Mouse (Mus musculus) MEL (cell line): ENCODE measurements around the gene 1700069L16Rik. TPM values are rescaled to one million over a fixed set of nuclear protein-coding genes. Genes with fewer than 3 reads are reported as not detected.

Experiments used
- DNase-seq: peaks from one replicate; pipeline ENCODE4 v3.0.0; 2011; ENCODE audit warnings: low read depth, low spot score
- H3K27ac ChIP-seq: 2 replicates; pipeline ENCODE4 v1.5.1; 2012; ENCODE audit warnings: low read depth, mild to moderate bottlenecking, control low read depth, low read length, moderate library complexity; ENCODE audit not compliant: control insufficient read depth
- H3K27me3 ChIP-seq, 2 experiments: fragments of 150-350 bp in 1 of 2; sonication (generic) in 1 of 2; 2 replicates each; pipeline ENCODE4 v1.6.1; 2012; ENCODE audit warnings: low read length in 2 of 2, mild to moderate bottlenecking in 2 of 2, improper control_type of control experiment in 1 of 2, moderate library complexity in 1 of 2; ENCODE audit not compliant: insufficient read depth in 2 of 2, control insufficient read depth in 1 of 2
- H3K36me3 ChIP-seq, 2 experiments: 2 replicates each; pipeline ENCODE4 v1.6.1; 2012 to 2014; ENCODE audit warnings: low read length in 2 of 2, improper control_type of control experiment in 1 of 2, inconsistent platforms in 1 of 2, mild to moderate bottlenecking in 1 of 2; ENCODE audit not compliant: insufficient read depth in 2 of 2, control insufficient read depth in 1 of 2
- H3K4me1 ChIP-seq, 2 experiments: fragments of 150-350 bp in 1 of 2; sonication (generic) in 1 of 2; 2 replicates each; pipeline ENCODE4 v1.6.1; 2012; ENCODE audit warnings: low read length in 2 of 2, improper control_type of control experiment in 1 of 2, mild to moderate bottlenecking in 1 of 2; ENCODE audit not compliant: insufficient read depth in 2 of 2, control insufficient read depth in 1 of 2
- H3K4me3 ChIP-seq, 2 experiments: fragments of 150-350 bp in 1 of 2; sonication (generic) in 1 of 2; 2 replicates each; pipeline ENCODE4 v1.5.1; 2012; ENCODE audit warnings: low read depth in 2 of 2, low read length in 2 of 2, mild to moderate bottlenecking in 2 of 2, moderate library complexity in 2 of 2, control low read depth in 1 of 2, improper control_type of control experiment in 1 of 2; ENCODE audit not compliant: control insufficient read depth in 1 of 2, insufficient read depth in 1 of 2
- H3K79me2 ChIP-seq: 2 replicates; pipeline ENCODE4 v1.6.1; 2012; ENCODE audit warnings: mild to moderate bottlenecking, low read length, moderate library complexity; ENCODE audit not compliant: control insufficient read depth, poor library complexity, insufficient read depth
- H3K9ac ChIP-seq: 2 replicates; pipeline ENCODE4 v1.6.1; 2012; ENCODE audit warnings: low read depth, mild to moderate bottlenecking, control low read depth, low read length, moderate library complexity; ENCODE audit not compliant: control insufficient read depth, poor library complexity, severe bottlenecking
- H3K9me3 ChIP-seq: fragments of 150-350 bp; sonication (generic); replicated peaks from 2 replicates; pipeline ENCODE4 v1.6.1; 2012; ENCODE audit warnings: mild to moderate bottlenecking, low read length, improper control_type of control experiment, moderate library complexity; ENCODE audit not compliant: insufficient read depth
- BHLHE40 ChIP-seq: IDR thresholded peaks from 2 replicates; pipeline ENCODE4 v1.6.1; 2012; ENCODE audit warnings: low read depth, mild to moderate bottlenecking, inconsistent platforms, low read length, improper control_type of control experiment, borderline replicate concordance
- CHD1 ChIP-seq: IDR thresholded peaks from 2 replicates; pipeline ENCODE4 v1.6.1; 2012; ENCODE audit warnings: low read depth, mild to moderate bottlenecking, inconsistent platforms, low read length, improper control_type of control experiment
- E2F4 ChIP-seq: IDR thresholded peaks from 2 replicates; pipeline ENCODE4 v1.6.1; 2011; ENCODE audit warnings: low read depth, low read length, improper control_type of control experiment, borderline replicate concordance
- EP300 ChIP-seq, 2 experiments: IDR thresholded peaks; 2 replicates each; pipeline ENCODE4 v1.6.1; 2011; ENCODE audit warnings: improper control_type of control experiment in 2 of 2, low read length in 2 of 2, low read depth in 1 of 2, mild to moderate bottlenecking in 1 of 2
- GABPA ChIP-seq: IDR thresholded peaks from 2 replicates; pipeline ENCODE4 v1.6.1; 2012; ENCODE audit warnings: low read depth, mild to moderate bottlenecking, inconsistent platforms, low read length, improper control_type of control experiment, moderate library complexity
- MAFK ChIP-seq: IDR thresholded peaks from 2 replicates; pipeline ENCODE4 v1.6.1; 2011; ENCODE audit warnings: low read depth, mild to moderate bottlenecking, low read length, improper control_type of control experiment, borderline replicate concordance
- MAX ChIP-seq: IDR thresholded peaks from 2 replicates; pipeline ENCODE4 v1.6.1; 2011; ENCODE audit warnings: low read length, improper control_type of control experiment
- MAZ ChIP-seq: IDR thresholded peaks from 2 replicates; pipeline ENCODE4 v1.6.1; 2012; ENCODE audit warnings: low read depth, mild to moderate bottlenecking, inconsistent platforms, low read length, improper control_type of control experiment
- MEF2A ChIP-seq: IDR thresholded peaks from 2 replicates; pipeline ENCODE4 v1.6.1; 2014; ENCODE audit warnings: low read depth, mild to moderate bottlenecking, inconsistent platforms, low read length, improper control_type of control experiment; ENCODE audit not compliant: poor library complexity, insufficient replicate concordance, severe bottlenecking; ENCODE audit errors: extremely low read depth
- MYB ChIP-seq: IDR thresholded peaks from 2 replicates; pipeline ENCODE4 v1.6.1; 2011; ENCODE audit warnings: mild to moderate bottlenecking, low read depth, low read length, improper control_type of control experiment
- MYC ChIP-seq: IDR thresholded peaks from 2 replicates; pipeline ENCODE4 v1.6.1; 2011; ENCODE audit warnings: low read depth, mild to moderate bottlenecking, low read length, improper control_type of control experiment, moderate library complexity
- NELFE ChIP-seq: IDR thresholded peaks from 2 replicates; pipeline ENCODE4 v1.6.1; 2011; ENCODE audit warnings: low read depth, low read length, improper control_type of control experiment
- NRF1 ChIP-seq: IDR thresholded peaks from 2 replicates; pipeline ENCODE4 v1.6.1; 2014; ENCODE audit warnings: low read depth, mild to moderate bottlenecking, inconsistent platforms, low read length, improper control_type of control experiment, moderate library complexity; ENCODE audit not compliant: poor library complexity, insufficient read depth, severe bottlenecking
- POLR2A ChIP-seq, 2 experiments: IDR thresholded peaks; 2 replicates each; pipeline ENCODE4 v1.6.1; 2011 to 2012; ENCODE audit warnings: low read length in 2 of 2, mild to moderate bottlenecking in 2 of 2, control low read depth in 1 of 2, improper control_type of control experiment in 1 of 2, low read depth in 1 of 2, moderate library complexity in 1 of 2; ENCODE audit not compliant: control insufficient read depth in 1 of 2, insufficient read depth in 1 of 2, poor library complexity in 1 of 2
- POLR2AphosphoS2 ChIP-seq: IDR thresholded peaks from 2 replicates; pipeline ENCODE4 v1.6.1; 2011; ENCODE audit warnings: low read length, improper control_type of control experiment
- RAD21 ChIP-seq: IDR thresholded peaks from 2 replicates; pipeline ENCODE4 v1.6.1; 2011; ENCODE audit warnings: mild to moderate bottlenecking, low read depth, low read length, improper control_type of control experiment
- SMC3 ChIP-seq: IDR thresholded peaks from 2 replicates; pipeline ENCODE4 v1.6.1; 2011; ENCODE audit warnings: low read depth, low read length, improper control_type of control experiment
- TBP ChIP-seq: IDR thresholded peaks from 2 replicates; pipeline ENCODE4 v1.8.0; 2011; ENCODE audit warnings: low read depth, low read length, improper control_type of control experiment
- TCF12 ChIP-seq: IDR thresholded peaks from 2 replicates; pipeline ENCODE4 v1.6.1; 2014; ENCODE audit warnings: low read depth, mild to moderate bottlenecking, inconsistent platforms, low read length, improper control_type of control experiment, moderate library complexity
- USF1 ChIP-seq: IDR thresholded peaks from 2 replicates; pipeline ENCODE4 v1.6.1; 2014; ENCODE audit warnings: low read depth, mild to moderate bottlenecking, inconsistent platforms, low read length, improper control_type of control experiment, moderate library complexity
- USF2 ChIP-seq, 2 experiments: IDR thresholded peaks; 2 replicates each; pipeline ENCODE4 v1.6.1; 2011 to 2012; ENCODE audit warnings: improper control_type of control experiment in 2 of 2, low read length in 2 of 2, borderline replicate concordance in 1 of 2, inconsistent platforms in 1 of 2, low read depth in 1 of 2, mild to moderate bottlenecking in 1 of 2; ENCODE audit not compliant: insufficient read depth in 1 of 2
- ZC3H11A ChIP-seq: IDR thresholded peaks from 2 replicates; pipeline ENCODE4 v1.6.1; 2012; ENCODE audit warnings: low read depth, mild to moderate bottlenecking, inconsistent platforms, low read length, improper control_type of control experiment
- ZKSCAN1 ChIP-seq: IDR thresholded peaks from 2 replicates; pipeline ENCODE4 v1.6.1; 2012; ENCODE audit warnings: low read depth, mild to moderate bottlenecking, inconsistent platforms, low read length, improper control_type of control experiment, moderate library complexity
- ZMIZ1 ChIP-seq: IDR thresholded peaks from 2 replicates; pipeline ENCODE4 v1.6.1; 2012; ENCODE audit warnings: low read depth, mild to moderate bottlenecking, inconsistent platforms, low read length, improper control_type of control experiment, moderate library complexity
- ZNF384 ChIP-seq: IDR thresholded peaks from 2 replicates; pipeline ENCODE4 v1.6.1; 2012; ENCODE audit warnings: low read depth, mild to moderate bottlenecking, inconsistent platforms, low read length, improper control_type of control experiment
- polyA plus RNA-seq, 2 experiments: library from polyadenylated mRNA; stranded (reverse) in 1 of 2; unstranded in 1 of 2; fragments of >175 nt in 1 of 2; fragments of >200 nt in 1 of 2; gene quantifications; 2 replicates each; pipeline versions ENCODE4 v1.2.1 to v1.2.4; 2012; ENCODE audit warnings: low replicate concordance in 2 of 2, low read depth in 1 of 2; ENCODE audit not compliant: insufficient read length in 2 of 2, insufficient read depth in 1 of 2, missing spikeins in 1 of 2
- total RNA-seq: library from RNA; depleted of rRNA; stranded (reverse); fragments of 300-350 nt; gene quantifications from 2 replicates; pipeline ENCODE4 v1.2.3, GENCODE M21; 2012

Gene 1700069L16Rik
- total and polyA plus RNA-seq, 3 experiments, result not detected

DNA sequence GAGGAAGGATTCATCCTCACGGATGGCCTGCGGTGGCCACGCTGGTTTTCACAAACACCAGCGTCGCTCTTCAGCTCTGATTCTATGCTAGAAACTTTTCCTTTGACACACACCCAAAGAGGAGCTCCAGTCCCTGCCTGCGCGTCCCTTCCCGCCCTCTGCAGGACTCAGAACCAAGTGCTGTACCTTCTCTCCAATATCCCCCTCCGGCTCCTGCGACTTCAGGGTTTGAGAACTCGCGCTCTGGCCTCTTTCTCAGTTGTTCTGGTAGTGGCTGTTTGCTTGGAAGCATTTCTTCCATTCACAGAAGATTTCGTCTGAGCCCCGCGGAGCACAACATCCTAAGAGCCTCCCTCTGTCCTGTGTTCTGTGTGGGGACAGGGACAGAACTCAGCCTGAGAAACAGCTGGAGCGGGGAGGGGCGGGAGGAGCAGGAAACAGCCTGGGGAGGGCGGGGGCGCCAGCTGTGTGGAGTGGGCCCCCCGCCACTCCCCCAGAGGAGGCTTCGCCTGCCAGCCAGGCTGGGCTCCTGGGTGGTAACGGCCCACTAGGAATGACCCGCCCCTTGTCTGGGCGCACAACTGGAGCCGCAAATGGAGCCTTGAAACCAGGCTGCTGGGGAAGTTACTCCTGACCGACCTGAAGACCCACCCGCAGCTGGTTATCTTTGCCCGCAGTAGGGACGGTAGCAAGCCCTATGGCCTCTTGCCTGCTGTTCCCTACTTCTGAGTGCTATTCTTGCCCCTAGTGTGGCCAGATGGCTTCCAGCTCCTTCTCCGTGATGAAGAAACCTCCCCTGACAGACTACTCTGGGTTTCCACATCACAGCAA is 74.3 kb downstream of the 1700069L16Rik start, which contains the start of gene Cmklr1:
TSS of gene Cmklr1 (minus strand) at position 392 of the 831 bp plus-strand sequence.
- H3K79me2 ChIP-seq, result no peaks in the 10 kb centered on the region
- no peaks in the 10 kb centered on the region for H3K27me3 ChIP-seq
- no peak within 1 kb of the TSS for H3K9ac ChIP-seq
- H3K4me3 ChIP-seq, result no peak within 1 kb of the TSS
- H3K4me1 ChIP-seq, result no peaks in the 10 kb centered on the region
- H3K9me3 ChIP-seq, result no peaks in the 10 kb centered on the region
- no peak within 1 kb of the TSS for H3K27ac ChIP-seq
- DNase-seq, result no peak
- H3K36me3 ChIP-seq, result no peaks in the 10 kb centered on the region
- TF ChIP-seq NRF1 (no peak), CHD1 (no peak), SMC3 (no peak), MYB (no peak), POLR2A (IDR thresholded peaks at IDR 0.05; ENCODE audit: control insufficient read depth in 1 of 2, insufficient read depth in 1 of 2, low read depth in 1 of 2, low read length in 2 of 2, poor library complexity in 1 of 2) (no peak), TCF12 (no peak), USF1 (no peak), RAD21 (no peak), TBP (no peak)
- TF ChIP-seq, all 39 proteins: peak for 0

DNA sequence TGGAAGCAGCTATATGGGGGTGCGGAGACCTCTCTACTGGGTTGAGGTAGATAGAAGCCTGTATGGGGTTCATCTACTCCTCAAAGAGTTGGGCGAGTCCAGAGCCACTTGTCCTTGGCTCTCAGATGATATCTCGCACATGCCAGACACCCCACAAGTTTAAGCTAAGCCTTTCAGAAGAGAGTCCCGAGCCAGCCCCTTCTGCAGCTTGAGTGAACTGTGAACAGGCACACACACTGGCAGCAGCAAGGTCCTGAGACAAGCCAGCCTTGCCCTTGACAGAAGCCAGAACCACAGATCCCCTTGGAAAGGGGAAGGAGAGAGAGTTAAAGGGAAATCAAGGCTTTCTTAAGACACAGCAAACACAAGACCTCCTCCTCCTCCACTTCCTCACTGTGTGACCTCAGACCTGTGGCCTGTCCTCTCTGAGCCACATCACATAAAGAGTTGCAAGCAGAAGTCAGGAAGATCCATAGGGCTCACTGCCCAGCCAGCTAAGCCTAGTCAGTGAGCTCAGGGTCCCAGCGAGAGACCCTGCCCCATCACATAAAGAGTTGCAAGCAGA is 75.8 kb downstream of the 1700069L16Rik start:
- Histone ChIP-seq H3K9me3 (no peaks in the 10 kb centered on the region), H3K27me3 (no peaks in the 10 kb centered on the region), H3K36me3 (no peaks in the 10 kb centered on the region), H3K9ac (no peak overlapping the region), H3K79me2 (no peaks in the 10 kb centered on the region), H3K4me3 (no peak overlapping the region), H3K27ac (no peak overlapping the region), H3K4me1 (no peaks in the 10 kb centered on the region)
- no peak for DNase-seq
- TF ChIP-seq MAZ (no peak), USF1 (no peak), BHLHE40 (no peak), ZKSCAN1 (no peak), SMC3 (no peak), NRF1 (no peak), ZMIZ1 (no peak), CHD1 (no peak), POLR2AphosphoS2 (no peak), E2F4 (no peak), ZC3H11A (no peak), MYC (no peak), NELFE (no peak), EP300 (IDR thresholded peaks at IDR 0.05; ENCODE audit: low read depth in 1 of 2, low read length in 2 of 2) (no peak), MEF2A (no peak), MAX (no peak), USF2 (IDR thresholded peaks at IDR 0.05; ENCODE audit: borderline replicate concordance in 1 of 2, insufficient read depth in 1 of 2, low read depth in 1 of 2, low read length in 2 of 2) (no peak), ZNF384 (no peak), MAFK (no peak), GABPA (no peak)
